Mouse (Mus musculus): Measurements from ENCODE around the gene Sdsl. TPM values are rescaled to one million over a fixed set of nuclear protein-coding genes. Genes with fewer than 3 reads are reported as not detected.

The Sdsl gene
- total and polyA plus RNA-seq, 2 experiments from 2014 or later: 4.6 to 8.1 TPM

DNA sequence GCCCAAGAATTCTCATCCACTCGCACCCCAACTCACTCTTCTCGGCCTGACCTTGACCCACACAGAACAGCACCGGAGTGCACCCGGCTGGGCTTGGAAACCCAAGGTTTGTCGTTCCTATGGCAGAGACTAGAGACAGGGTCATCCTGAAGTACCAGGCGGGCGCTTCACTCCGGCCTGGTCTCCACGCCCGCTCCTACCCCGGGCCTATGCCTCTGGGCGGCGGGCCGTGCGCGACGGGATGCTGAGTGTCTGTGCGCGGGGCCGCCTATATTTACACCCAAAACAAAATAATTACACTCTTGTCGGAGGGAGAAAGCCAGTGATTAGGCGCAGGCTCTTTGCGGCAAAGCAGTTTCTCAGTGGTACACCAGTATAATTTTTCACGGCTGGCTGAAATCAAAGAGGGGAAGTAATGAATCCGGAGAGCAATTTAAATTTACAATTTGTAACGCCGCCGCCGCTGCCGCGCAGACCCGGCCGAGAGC lies 45.1 kb downstream of the Sdsl start:
- WGBS: 0% methylated on average over 33 of the region's 33 CpGs
- DNase-seq (ENCODE audit: low spot score): no peak
- H3K4me2 ChIP-seq (ENCODE audit: low read depth, low read length): peak overlapping the region; percentile 61
- peak overlapping the region; percentile 24 for H3K4me3 ChIP-seq (ENCODE audit: low read length)
- no peak for ATAC-seq
- no peaks in the 10 kb centered on the region for H3K4me1 ChIP-seq (ENCODE audit: insufficient read depth, low read length)
- no peaks in the 10 kb centered on the region for H3K36me3 ChIP-seq (ENCODE audit: insufficient read depth, low read length)
- TF ChIP-seq CTCF (IDR thresholded peaks at IDR 0.05; ENCODE audit: low read depth): no peak
- peak overlapping the region; percentile 81 for H3K27ac ChIP-seq
- no peaks in the 10 kb centered on the region for H3K9me3 ChIP-seq (ENCODE audit: low read length)
- H3K27me3 ChIP-seq (ENCODE audit: insufficient read depth, low read length): peaks cover 61% of the 10 kb centered on the region
- H3K9ac ChIP-seq (replicated peaks; ENCODE audit: low read length): peak overlapping the region; percentile 58

DNA sequence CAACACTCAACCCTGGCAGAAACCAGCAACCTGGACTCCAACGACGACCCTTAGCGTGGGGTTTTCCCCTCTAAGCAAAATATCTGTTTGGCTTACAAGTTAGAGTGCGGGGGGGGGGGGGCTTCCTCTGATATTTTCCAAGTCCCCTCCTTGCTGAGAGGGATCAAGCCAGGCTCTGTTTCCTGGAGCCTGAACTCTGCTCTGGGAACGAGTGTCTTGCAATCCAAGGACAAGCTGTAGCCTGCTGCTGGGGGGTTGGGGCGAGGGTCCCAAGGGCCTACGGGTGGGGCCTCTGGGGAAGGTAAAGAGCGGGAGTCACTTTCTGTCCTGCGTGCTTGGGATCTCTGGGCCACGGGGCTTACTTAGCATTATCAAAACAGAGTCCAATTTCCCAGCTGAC lies 46.0 kb downstream of the Sdsl start:
- WGBS: under 1% methylated on average over 10 of the region's 10 CpGs
- ATAC-seq (no peak), DNase-seq (ENCODE audit: low spot score) (no peak)
- no peak for TF ChIP-seq CTCF (IDR thresholded peaks at IDR 0.05; ENCODE audit: low read depth)
- Histone ChIP-seq H3K4me1 (ENCODE audit: insufficient read depth, low read length) (no peaks in the 10 kb centered on the region), H3K36me3 (ENCODE audit: insufficient read depth, low read length) (no peaks in the 10 kb centered on the region), H3K4me3 (ENCODE audit: low read length) (peak overlapping the region; percentile 24; the same call in 1 of the 2 replicates), H3K27ac (peak overlapping the region; percentile 81), H3K4me2 (ENCODE audit: low read depth, low read length) (peak overlapping the region; percentile 61), H3K27me3 (ENCODE audit: insufficient read depth, low read length) (peaks cover 56% of the 10 kb centered on the region), H3K9me3 (ENCODE audit: low read length) (no peaks in the 10 kb centered on the region), H3K9ac (replicated peaks; ENCODE audit: low read length) (peak overlapping the region; percentile 58)

DNA sequence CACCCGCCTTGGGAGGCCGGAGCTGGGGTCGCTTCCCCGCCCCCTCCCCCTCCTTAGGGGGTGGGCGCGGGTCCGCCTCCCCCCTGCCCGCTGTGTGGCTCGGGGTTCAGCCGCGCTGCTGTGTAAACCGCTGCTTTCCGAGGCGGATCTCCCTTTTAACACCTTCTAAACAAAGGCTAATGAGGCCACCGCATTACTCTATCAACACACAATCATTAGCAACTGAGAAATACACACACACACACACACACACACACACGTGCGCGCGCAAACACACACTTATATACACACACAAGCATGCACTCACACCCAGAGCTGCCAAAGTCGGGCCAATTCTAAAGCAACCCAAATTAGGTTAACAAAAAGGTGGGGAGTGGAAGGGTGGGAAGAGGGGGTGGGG lies 46.9 kb downstream of the Sdsl start:
- no peak for DNase-seq (ENCODE audit: low spot score)
- H3K4me2 ChIP-seq (ENCODE audit: low read depth, low read length): peak overlapping the region; percentile 51
- peaks cover 52% of the 10 kb centered on the region for H3K27me3 ChIP-seq (ENCODE audit: insufficient read depth, low read length)
- no peaks in the 10 kb centered on the region for H3K9me3 ChIP-seq (ENCODE audit: low read length)
- no peak for ATAC-seq
- no peaks in the 10 kb centered on the region for H3K4me1 ChIP-seq (ENCODE audit: insufficient read depth, low read length)
- H3K36me3 ChIP-seq (ENCODE audit: insufficient read depth, low read length): no peaks in the 10 kb centered on the region
- H3K4me3 ChIP-seq (ENCODE audit: low read length): peak overlapping the region; percentile 30
- H3K9ac ChIP-seq (replicated peaks; ENCODE audit: low read length): peak overlapping the region; percentile 53
- no peak for TF ChIP-seq CTCF (IDR thresholded peaks at IDR 0.05; ENCODE audit: low read depth)
- H3K27ac ChIP-seq: peak overlapping the region; percentile 82
- under 1% methylated on average over 16 of the region's 20 CpGs for WGBS

DNA sequence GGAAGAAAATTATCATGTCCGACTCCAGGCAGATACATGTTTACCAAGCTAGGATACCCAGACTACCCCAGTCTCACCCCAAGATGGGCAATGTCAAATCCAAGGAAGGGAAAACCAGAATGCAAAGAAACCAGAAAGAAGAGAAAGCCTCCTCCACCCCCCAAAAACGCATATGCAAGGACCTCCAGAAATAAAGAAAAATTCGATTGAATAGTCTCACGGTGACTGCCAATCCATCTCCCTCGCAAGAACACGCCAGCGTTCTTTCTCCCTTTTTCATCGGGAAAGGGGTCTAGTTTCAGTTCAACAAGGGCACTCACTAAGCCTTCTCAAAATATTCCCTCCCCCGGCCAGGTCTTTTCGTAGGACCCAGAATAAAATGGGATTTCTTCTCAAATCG lies 48.0 kb downstream of the Sdsl start:
- ATAC-seq (no peak), DNase-seq (ENCODE audit: low spot score) (no peak)
- H3K9ac ChIP-seq (replicated peaks; ENCODE audit: low read length): peak overlapping the region; percentile 55
- H3K4me2 ChIP-seq (ENCODE audit: low read depth, low read length): peak overlapping the region; percentile 51
- H3K27ac ChIP-seq: peak overlapping the region; percentile 82
- H3K4me3 ChIP-seq (ENCODE audit: low read length): peak overlapping the region; percentile 30
- peaks cover 44% of the 10 kb centered on the region for H3K27me3 ChIP-seq (ENCODE audit: insufficient read depth, low read length)
- no peaks in the 10 kb centered on the region for H3K4me1 ChIP-seq (ENCODE audit: insufficient read depth, low read length)
- H3K9me3 ChIP-seq (ENCODE audit: low read length): no peaks in the 10 kb centered on the region
- H3K36me3 ChIP-seq (ENCODE audit: insufficient read depth, low read length): no peaks in the 10 kb centered on the region
- WGBS: under 1% methylated on average over 11 of the region's 11 CpGs
- no peak for TF ChIP-seq CTCF (IDR thresholded peaks at IDR 0.05; ENCODE audit: low read depth)

DNA sequence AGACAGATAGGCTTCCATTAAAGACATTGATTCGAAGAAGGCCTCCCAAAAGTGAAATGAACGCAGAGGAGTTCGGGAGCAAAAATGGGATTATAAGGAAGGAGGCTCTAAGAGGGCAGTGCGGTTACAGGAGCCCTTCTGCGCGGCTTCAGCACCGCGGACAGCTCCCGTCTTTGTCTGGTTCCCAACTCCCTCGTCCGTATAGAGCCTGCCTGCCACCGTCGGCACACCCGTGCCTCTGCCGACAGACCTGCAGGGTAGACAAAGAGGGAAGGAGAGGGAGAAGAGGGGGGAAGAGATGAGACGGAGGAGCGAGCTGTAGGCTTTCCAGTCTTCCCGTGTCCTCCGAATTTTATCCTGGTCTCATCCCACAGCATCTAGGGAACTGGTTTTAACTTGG lies 48.6 kb downstream of the Sdsl start:
- Histone ChIP-seq H3K27me3 (ENCODE audit: insufficient read depth, low read length) (peaks cover 41% of the 10 kb centered on the region), H3K4me2 (ENCODE audit: low read depth, low read length) (peak overlapping the region; percentile 51), H3K9me3 (ENCODE audit: low read length) (no peaks in the 10 kb centered on the region), H3K27ac (peak overlapping the region; percentile 82), H3K36me3 (ENCODE audit: insufficient read depth, low read length) (no peaks in the 10 kb centered on the region), H3K9ac (replicated peaks; ENCODE audit: low read length) (peak overlapping the region; percentile 55), H3K4me1 (ENCODE audit: insufficient read depth, low read length) (no peaks in the 10 kb centered on the region), H3K4me3 (ENCODE audit: low read length) (peak overlapping the region; percentile 30)
- 2% methylated on average over 19 of the region's 19 CpGs for WGBS
- 0 out of 2 replicates have a peak, but pooled peaks have one; percentile 21 for TF ChIP-seq CTCF (IDR thresholded peaks at IDR 0.05; ENCODE audit: low read depth)
- peak; percentile 78 for DNase-seq (ENCODE audit: low spot score)
- no peak for ATAC-seq

DNA sequence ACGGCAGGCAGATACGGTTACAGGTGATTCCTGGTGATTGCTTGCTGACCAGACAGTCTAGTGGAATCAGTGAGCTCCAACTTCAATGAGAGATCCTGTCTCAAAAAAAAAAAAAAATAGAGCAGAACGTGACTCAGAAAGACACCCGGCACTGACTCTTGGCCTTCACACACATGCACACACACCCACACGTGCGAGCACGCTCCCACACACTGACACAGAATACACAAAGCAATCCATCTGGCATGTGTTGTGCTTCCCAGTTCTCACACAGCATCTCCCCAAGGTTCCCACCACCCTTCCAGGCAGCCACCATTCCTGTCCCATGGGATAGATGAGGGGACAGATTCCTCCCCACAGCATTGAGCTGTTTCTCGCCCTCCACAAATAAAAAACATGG lies 52.5 kb downstream of the Sdsl start:
- no peak for TF ChIP-seq CTCF (IDR thresholded peaks at IDR 0.05; ENCODE audit: low read depth)
- DNase-seq (ENCODE audit: low spot score) (no peak), ATAC-seq (no peak)
- 83% methylated on average over 8 of the region's 8 CpGs for WGBS
- H3K9me3 ChIP-seq (ENCODE audit: low read length): no peaks in the 10 kb centered on the region
- no peak overlapping the region for H3K27ac ChIP-seq
- H3K36me3 ChIP-seq (ENCODE audit: insufficient read depth, low read length): no peaks in the 10 kb centered on the region
- no peak overlapping the region for H3K9ac ChIP-seq (replicated peaks; ENCODE audit: low read length)
- peaks cover 21% of the 10 kb centered on the region; the same call in 1 of the 2 replicates for H3K27me3 ChIP-seq (ENCODE audit: insufficient read depth, low read length)
- H3K4me3 ChIP-seq (ENCODE audit: low read length): no peak overlapping the region
- H3K4me1 ChIP-seq (ENCODE audit: insufficient read depth, low read length): no peaks in the 10 kb centered on the region
- H3K4me2 ChIP-seq (ENCODE audit: low read depth, low read length): no peak overlapping the region

DNA sequence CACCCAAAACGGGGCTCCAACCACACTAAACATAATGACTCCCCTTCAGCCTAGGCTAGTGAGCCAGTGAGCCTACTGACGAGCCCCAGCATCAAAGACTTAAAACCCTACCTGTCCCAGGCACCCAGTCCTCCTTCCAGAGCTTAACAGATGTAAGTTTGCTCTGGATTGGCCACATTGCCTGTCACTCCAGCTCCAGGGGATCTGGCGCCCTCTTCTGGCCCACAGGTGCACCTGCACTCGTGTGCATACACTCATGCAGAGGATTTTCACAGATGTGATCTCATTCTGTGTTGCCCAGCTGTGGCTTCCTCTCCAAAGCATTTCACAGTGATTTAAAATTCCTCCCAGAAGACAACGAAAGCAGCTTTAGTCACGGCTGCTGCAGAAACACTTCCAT lies 59.2 kb downstream of the Sdsl start:
- ATAC-seq: no peak
- H3K9me3 ChIP-seq (ENCODE audit: low read length): no peaks in the 10 kb centered on the region
- WGBS: 85% methylated on average over 6 of the region's 6 CpGs

More for the DNA sequence above, 59.2 kb downstream of the Sdsl start:
- Histone ChIP-seq H3K9ac (replicated peaks; ENCODE audit: low read length) (no peak overlapping the region), H3K27ac (no peak overlapping the region), H3K4me1 (ENCODE audit: insufficient read depth, low read length) (0 out of 2 replicates have a peak, but pooled peaks cover 7% of the 10 kb centered on the region), H3K4me3 (ENCODE audit: low read length) (no peak overlapping the region), H3K27me3 (ENCODE audit: insufficient read depth, low read length) (no peaks in the 10 kb centered on the region), H3K4me2 (ENCODE audit: low read depth, low read length) (no peak overlapping the region), H3K36me3 (ENCODE audit: insufficient read depth, low read length) (no peaks in the 10 kb centered on the region)
- DNase-seq (ENCODE audit: low spot score): no peak
- peak; percentile 65 for TF ChIP-seq CTCF (IDR thresholded peaks at IDR 0.05; ENCODE audit: low read depth)
